In the genomic region with DNA sequence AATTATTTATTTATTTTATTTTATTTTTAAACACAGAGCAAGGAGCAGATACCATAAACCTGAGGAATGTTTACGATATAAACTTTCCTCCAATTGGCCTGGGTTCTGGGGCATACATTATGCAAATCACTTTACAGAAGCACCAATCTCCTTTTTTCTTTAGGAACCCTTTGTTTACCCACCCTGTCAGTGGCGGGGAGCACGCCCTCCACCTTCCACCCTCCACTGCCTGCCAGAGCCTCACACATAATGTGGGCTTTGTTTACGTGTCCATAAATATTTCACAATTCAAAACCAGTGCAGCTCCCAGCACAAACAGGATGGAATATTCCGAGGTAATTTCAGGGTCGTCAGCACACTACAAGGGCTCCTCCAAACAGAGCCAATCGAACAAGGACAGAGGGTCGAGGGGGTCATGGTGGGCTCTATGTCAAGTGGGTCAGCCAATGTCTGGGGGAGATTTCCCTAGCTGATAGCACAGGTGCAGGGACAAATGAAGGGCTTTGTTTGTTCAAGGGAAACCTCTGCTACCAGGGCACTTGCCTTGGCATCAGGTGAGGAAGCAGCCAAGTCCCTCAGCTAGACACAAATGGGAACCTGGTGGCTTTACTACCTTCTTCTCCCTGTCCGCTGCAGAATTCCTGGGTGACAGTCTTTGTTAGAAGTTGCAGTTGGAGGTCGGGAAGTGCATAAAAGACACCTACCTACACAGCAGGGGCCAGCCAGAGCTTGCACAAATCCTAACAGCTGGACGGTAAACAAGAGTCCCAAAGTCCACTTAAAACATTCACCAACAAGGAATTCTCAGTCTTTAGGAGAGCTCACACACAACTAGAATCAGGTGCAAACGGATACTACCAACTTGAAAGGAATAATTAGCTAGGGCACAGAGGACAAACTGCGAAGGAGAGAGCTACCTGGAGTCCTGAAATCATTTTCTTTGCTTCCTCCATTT, we compare ENCODE assay signal across 8 mouse cellular contexts. TPM values are rescaled to one million over a fixed set of nuclear protein-coding genes. Genes with fewer than 3 reads are reported as not detected.
DNase-seq lines count a peak whose midpoint lies in the region; ATAC-seq and TF ChIP-seq lines count a peak whose summit lies in the region.
"Had no signal": no experiment of that assay in that cellular context is flagged by ENCODE, and none has a peak within 500 bp of the region (broad histone marks: within the 10 kb centered on the region; RNA-seq: fewer than 3 reads in every experiment).

No protein-coding gene starts in this region.

- H3K4me3 ChIP-seq in intestine, postnatal 0 days (ENCODE audit: low read depth, low read length): no peak overlapping the region
- no peak overlapping the region; the same call in 1 of the 2 replicates for H3K4me3 ChIP-seq in liver, embryonic 11.5 days (ENCODE audit: low read depth, low read length)

- no peaks in the 10 kb centered on the region for H3K4me1 ChIP-seq in intestine, postnatal 0 days (replicated peaks; ENCODE audit: control insufficient read depth, insufficient read depth, low read length)
- 0 out of 2 replicates have a peak, but pooled peaks cover 5% of the 10 kb centered on the region for H3K4me1 ChIP-seq in liver, embryonic 11.5 days (replicated peaks; ENCODE audit: control insufficient read depth, insufficient read depth, low read length)

- no peak for TF ChIP-seq CTCF in intestine, postnatal 0 days (IDR thresholded peaks at IDR 0.05; ENCODE audit: low read depth)

- no peaks in the 10 kb centered on the region for H3K36me3 ChIP-seq in intestine, postnatal 0 days (ENCODE audit: control insufficient read depth, insufficient read depth)
- H3K36me3 ChIP-seq in liver, embryonic 11.5 days (ENCODE audit: control insufficient read depth, insufficient read depth, low read length): no peaks in the 10 kb centered on the region

- H3K27me3 ChIP-seq in intestine, postnatal 0 days (replicated peaks; ENCODE audit: control insufficient read depth, insufficient read depth, low read length): no peaks in the 10 kb centered on the region
- peaks cover 6% of the 10 kb centered on the region for H3K27me3 ChIP-seq in liver, embryonic 11.5 days (replicated peaks; ENCODE audit: control insufficient read depth, insufficient read depth, low read length)

- peak overlapping the region; percentile 40 for H3K4me2 ChIP-seq in intestine, postnatal 0 days (replicated peaks; ENCODE audit: low read depth)
- H3K4me2 ChIP-seq in liver, embryonic 11.5 days: peak overlapping the region; percentile 41

- no peak overlapping the region for H3K27ac ChIP-seq in intestine, postnatal 0 days (ENCODE audit: low read depth, low read length)
- no peak overlapping the region for H3K27ac ChIP-seq in liver, embryonic 11.5 days (ENCODE audit: low read depth, low read length)

- ATAC-seq in intestine, postnatal 0 days: peak; percentile 54
- peak; percentile 34; the same call in 1 of the 2 replicates for ATAC-seq in liver, embryonic 11.5 days (replicated peaks; ENCODE audit: low FRiP score)

- peak; percentile 48 for DNase-seq in retina, postnatal 1 day
- DNase-seq in retina, embryonic 14.5 days (ENCODE audit: low spot score): no peak
- DNase-seq in liver, embryonic 11.5 days (ENCODE audit: low spot score): no peak
- no peak for DNase-seq in urinary bladder, adult 2 months (ENCODE audit: low spot score)
- no peak for DNase-seq in Muller cell, postnatal 12 days (ENCODE audit: inconsistent ontology term)
- DNase-seq in layer of hippocampus, postnatal 14 days (ENCODE audit: low spot score in 2 of 2): no peak

- no peak overlapping the region for H3K9ac ChIP-seq in intestine, postnatal 0 days (ENCODE audit: low read depth, low read length)
- no peak overlapping the region for H3K9ac ChIP-seq in liver, embryonic 11.5 days (ENCODE audit: low read depth, low read length)

- 20% methylated on average over 13 of the region's 13 CpGs for WGBS in intestine, postnatal 0 days
- WGBS in liver, embryonic 11.5 days: 24% methylated on average over 13 of the region's 13 CpGs

- no peaks in the 10 kb centered on the region for H3K9me3 ChIP-seq in intestine, postnatal 0 days (ENCODE audit: control insufficient read depth)
- no peaks in the 10 kb centered on the region for H3K9me3 ChIP-seq in liver, embryonic 11.5 days (ENCODE audit: control insufficient read depth, low read length)

RNA-seq across cellular contexts. Expression of a gene that starts 33.3 kb away (rescaled TPM):
- polyA plus RNA-seq in intestine, postnatal 0 days (2015; fragmentation: Nextera tagmentation; extraction: Ambion mirVana): 35.3 and 41.7 TPM in 2 replicates
- 77.3 and 83.7 TPM in 2 replicates for polyA plus RNA-seq in liver, embryonic 11.5 days (2014; fragmentation: Nextera tagmentation; extraction: Ambion mirVana)
- 42.8 and 43.1 TPM in 2 replicates for polyA plus RNA-seq in urinary bladder, adult 2 months (2012; rRNA removed)
- total RNA-seq in layer of hippocampus, postnatal 14 days (2021): 100 to 1,000 TPM; 142 to 149 TPM

RNA-seq across cellular contexts. Expression of a gene that starts 46.4 kb away (rescaled TPM):
- polyA plus RNA-seq in intestine, postnatal 0 days (2015; fragmentation: Nextera tagmentation; extraction: Ambion mirVana): 2.4 and 2.9 TPM in 2 replicates
- polyA plus RNA-seq in liver, embryonic 11.5 days (2014; fragmentation: Nextera tagmentation; extraction: Ambion mirVana): 2.3 and 3.5 TPM in 2 replicates
- 9.1 and 11.4 TPM in 2 replicates for polyA plus RNA-seq in urinary bladder, adult 2 months (2012; rRNA removed)
- total RNA-seq in layer of hippocampus, postnatal 14 days (2021): 10 to 100 TPM; 75.2 to 79.8 TPM

RNA-seq across cellular contexts. Expression of a gene that starts 53.4 kb away (rescaled TPM):
- 45.3 and 50.2 TPM in 2 replicates for polyA plus RNA-seq in intestine, postnatal 0 days (2015; fragmentation: Nextera tagmentation; extraction: Ambion mirVana)
- polyA plus RNA-seq in liver, embryonic 11.5 days (2014; fragmentation: Nextera tagmentation; extraction: Ambion mirVana): 2.6 and 4.5 TPM in 2 replicates
- polyA plus RNA-seq in urinary bladder, adult 2 months (2012; rRNA removed): 12.4 and 13.5 TPM in 2 replicates
- 1 to 10 TPM; 1.5 to 2.1 TPM for total RNA-seq in layer of hippocampus, postnatal 14 days (2021)

RNA-seq across cellular contexts. Expression of a gene that starts 58.2 kb away (rescaled TPM):
- 80.4 and 83.2 TPM in 2 replicates for polyA plus RNA-seq in intestine, postnatal 0 days (2015; fragmentation: Nextera tagmentation; extraction: Ambion mirVana)
- 8.0 and 13.7 TPM in 2 replicates for polyA plus RNA-seq in liver, embryonic 11.5 days (2014; fragmentation: Nextera tagmentation; extraction: Ambion mirVana)
- 150 and 169 TPM in 2 replicates for polyA plus RNA-seq in urinary bladder, adult 2 months (2012; rRNA removed)
- total RNA-seq in layer of hippocampus, postnatal 14 days (2021): 10 to 100 TPM; 77.7 to 89.3 TPM

RNA-seq across cellular contexts. Expression of a gene that starts 59.3 kb away (rescaled TPM):
- polyA plus RNA-seq in intestine, postnatal 0 days (2015; fragmentation: Nextera tagmentation; extraction: Ambion mirVana): 10.3 and 10.4 TPM in 2 replicates
- polyA plus RNA-seq in liver, embryonic 11.5 days (2014; fragmentation: Nextera tagmentation; extraction: Ambion mirVana): 1.3 and 2.3 TPM in 2 replicates
- polyA plus RNA-seq in urinary bladder, adult 2 months (2012; rRNA removed): 48.5 and 54.7 TPM in 2 replicates
- 1 to 10 TPM; 1.3 to 1.8 TPM for total RNA-seq in layer of hippocampus, postnatal 14 days (2021)
- total RNA-seq: megakaryocyte progenitor cell, adult 5-6 weeks had no signal
